Mouse (Mus musculus) gastrocnemius, postnatal 4 days (tissue): ENCODE results near the gene Naa40. TPM values are rescaled to one million over a fixed set of nuclear protein-coding genes. Genes with fewer than 3 reads are reported as not detected.

Source experiments
- DNase-seq, 2 experiments: peaks; one replicate each; pipeline ENCODE4 v3.0.0; 2021 to 2022; ENCODE audit warnings: low spot score in 2 of 2, mixed read lengths in 2 of 2
- total RNA-seq, 2 experiments: library from RNA; stranded (reverse); gene quantifications; 2 replicates each; pipeline ENCODE4 v1.2.3; 2021

The Naa40 gene
- total RNA-seq, 2 experiments from 2014 or later, result 20.1 to 22.4 TPM

GRCm38 (mm10) chr19:7217162-7217925 lies 23.6 kb downstream of the Naa40 start, which contains the start of gene Cox8a:
TSS of gene Cox8a (minus strand) at chr19:7217616.
- peak; percentile 80 to 94 for DNase-seq

- no peak for DNase-seq
These were observed 26.5 kb downstream of the Naa40 start for GRCm38 (mm10) chr19:7214484-7214883.

GRCm38 (mm10) chr19:7213010-7213409 lies 28.0 kb downstream of the Naa40 start:
- no peak for DNase-seq

- DNase-seq, result no peak
These were observed 28.8 kb downstream of the Naa40 start for GRCm38 (mm10) chr19:7212216-7212615.

GRCm38 (mm10) chr19:7209907-7210646 lies 30.9 kb downstream of the Naa40 start:
- DNase-seq, result no peak

- peak; percentile 87 to 93 for DNase-seq
These were observed 34.9 kb downstream of the Naa40 start, which contains the start of gene Otub1 for GRCm38 (mm10) chr19:7205753-7206736. TSS of gene Otub1 (minus strand) at chr19:7206316.

GRCm38 (mm10) chr19:7205326-7205725 lies 35.7 kb downstream of the Naa40 start:
- DNase-seq, result no peak

GRCm38 (mm10) chr19:7204898-7205297 lies 36.1 kb downstream of the Naa40 start:
- no peak for DNase-seq

GRCm38 (mm10) chr19:7200427-7200826 lies 40.6 kb downstream of the Naa40 start:
- DNase-seq, result no peak

GRCm38 (mm10) chr19:7199089-7199488 lies 41.9 kb downstream of the Naa40 start:
- DNase-seq, result no peak

GRCm38 (mm10) chr19:7197445-7197844 lies 43.5 kb downstream of the Naa40 start:
- DNase-seq, result no peak

GRCm38 (mm10) chr19:7196741-7197270 lies 44.2 kb downstream of the Naa40 start:
- no peak for DNase-seq

GRCm38 (mm10) chr19:7195900-7196728 lies 44.9 kb downstream of the Naa40 start:
- DNase-seq, result peak; percentile 67 to 72

- no peak for DNase-seq
These were observed 48.4 kb downstream of the Naa40 start for GRCm38 (mm10) chr19:7192561-7192967.

- DNase-seq, result no peak
These were observed 49.3 kb downstream of the Naa40 start for GRCm38 (mm10) chr19:7191639-7192038.

- no peak for DNase-seq
These were observed 50.0 kb downstream of the Naa40 start for GRCm38 (mm10) chr19:7190986-7191385.

- no peak for DNase-seq
These were observed 52.0 kb downstream of the Naa40 start for GRCm38 (mm10) chr19:7189026-7189425.

GRCm38 (mm10) chr19:7187157-7187556 lies 53.8 kb downstream of the Naa40 start:
- no peak for DNase-seq

GRCm38 (mm10) chr19:7185715-7186291 lies 55.2 kb downstream of the Naa40 start:
- no peak for DNase-seq

- no peak for DNase-seq
These were observed 55.9 kb downstream of the Naa40 start for GRCm38 (mm10) chr19:7185059-7185458.
